ENCODE assay signal across 9 mouse cellular contexts in genomic region chr6:128753610-128754224, GRCm38 (mm10). TPM values are rescaled to one million over a fixed set of nuclear protein-coding genes. Genes with fewer than 3 reads are reported as not detected.
A peak's percentile ranks its signal among the peaks of the same experiment; 100 is the strongest.
DNase-seq lines count a peak whose midpoint lies in the region; ATAC-seq and TF ChIP-seq lines count a peak whose summit lies in the region.
"Not testable (repeated sequence)": the region's sequence is repeated elsewhere in the genome, so short reads cannot be mapped to it uniquely, and the experiment has no call there.
"Had no signal": no experiment of that assay in that cellular context is flagged by ENCODE, and none has a peak within 500 bp of the region (broad histone marks: within the 10 kb centered on the region; RNA-seq: fewer than 3 reads in every experiment).

No protein-coding gene starts in this region.

- H3K9me3 ChIP-seq in MEL (replicated peaks; ENCODE audit: insufficient read depth, low read length); forebrain, postnatal 0 days (ENCODE audit: low read length); liver, embryonic 16.5 days (replicated peaks; ENCODE audit: control insufficient read depth, low read length); neural tube, embryonic 14.5 days (ENCODE audit: control insufficient read depth, low read length): not testable (repeated sequence)

- WGBS in forebrain, postnatal 0 days: 37% methylated on average over 8 of the region's 8 CpGs
- 29% methylated on average over 8 of the region's 8 CpGs for WGBS in liver, embryonic 16.5 days (ENCODE audit: insufficient replicate concordance)
- 32% methylated on average over 8 of the region's 8 CpGs for WGBS in neural tube, embryonic 14.5 days

- TF ChIP-seq RAD21 in MEL (IDR thresholded peaks at IDR 0.05; ENCODE audit: low read depth, low read length): peak; percentile 20

- DNase-seq in MEL (ENCODE audit: low read depth, low spot score): peak; percentile 45
- peak; percentile 82 for DNase-seq in cerebellum, adult 8-10 months
- DNase-seq in forebrain, postnatal 0 days: peak; percentile 87
- DNase-seq in heart, postnatal 25 days (ENCODE audit: low spot score): peak; percentile 38
- peak; percentile 93 for DNase-seq in layer of hippocampus, adult 11-12 months (ENCODE audit: low spot score)

- intact Hi-C loops in heart, postnatal 25 days (cut with DNase I): loop anchor here (2.0 to 5.0 kb wide), 2 partner anchors 121 to 151 kb away; no protein-coding TSS in a partner anchor

- not testable (repeated sequence) for TF ChIP-seq POLR2A in MEL (IDR thresholded peaks at IDR 0.05; ENCODE audit: control insufficient read depth in 1 of 2, insufficient read depth in 1 of 2, low read depth in 1 of 2, low read length in 2 of 2, poor library complexity in 1 of 2); testis, adult 2 months (IDR thresholded peaks at IDR 0.05; ENCODE audit: control insufficient read depth, low read depth, low read length)

- not testable (repeated sequence) for H3K4me3 ChIP-seq in MEL (ENCODE audit: control insufficient read depth in 1 of 2, insufficient read depth in 1 of 2, low read depth in 2 of 2, low read length in 2 of 2); forebrain, postnatal 0 days (ENCODE audit: low read depth, low read length); liver, embryonic 16.5 days (ENCODE audit: low read depth, low read length); neural tube, embryonic 14.5 days (ENCODE audit: low read depth, low read length); testis, adult 2 months (ENCODE audit: control insufficient read depth, low read depth, low read length)

- peak overlapping the region; percentile 24; the same call in 1 of the 2 replicates for H3K4me2 ChIP-seq in forebrain, postnatal 0 days (ENCODE audit: low read depth)
- peak overlapping the region; percentile 32; the same call in 1 of the 2 replicates for H3K4me2 ChIP-seq in liver, embryonic 16.5 days (ENCODE audit: low read depth, low read length)
- H3K4me2 ChIP-seq in neural tube, embryonic 14.5 days (ENCODE audit: low read depth, low read length): not testable (repeated sequence)

- peak in 2 of 3 experiments; percentile 9 to 36; a peak in 4 of 6 replicates for TF ChIP-seq CTCF in MEL (IDR thresholded peaks at IDR 0.05 in 2 of 3, conservative IDR thresholded peaks at IDR 0.05 in 1 of 3; ENCODE audit: control insufficient read depth in 1 of 3, insufficient read depth in 1 of 3, low read depth in 2 of 3, low read length in 3 of 3, poor library complexity in 1 of 3, severe bottlenecking in 1 of 3)
- peak; percentile 83 for TF ChIP-seq CTCF in forebrain, postnatal 0 days (IDR thresholded peaks at IDR 0.05; ENCODE audit: low read depth)
- TF ChIP-seq CTCF in testis, adult 2 months (IDR thresholded peaks at IDR 0.05; ENCODE audit: control insufficient read depth, insufficient read depth, insufficient replicate concordance, low read depth, low read length): peak; percentile 49; the same call in 1 of the 2 replicates

- not testable (repeated sequence) for H3K4me1 ChIP-seq in MEL (ENCODE audit: control insufficient read depth in 1 of 2, insufficient read depth in 2 of 2, low read length in 2 of 2); forebrain, postnatal 0 days (ENCODE audit: insufficient read depth); liver, embryonic 16.5 days (ENCODE audit: control insufficient read depth, low read depth, low read length); neural tube, embryonic 14.5 days (ENCODE audit: control insufficient read depth, insufficient read depth, low read length); testis, adult 2 months (ENCODE audit: control insufficient read depth, insufficient read depth, low read length)

- H3K36me3 ChIP-seq in MEL (ENCODE audit: control insufficient read depth in 1 of 2, insufficient read depth in 2 of 2, low read length in 2 of 2); forebrain, postnatal 0 days (ENCODE audit: insufficient read depth); liver, embryonic 16.5 days (ENCODE audit: control insufficient read depth, insufficient read depth); neural tube, embryonic 14.5 days (ENCODE audit: control insufficient read depth, insufficient read depth, low read length); testis, adult 2 months (ENCODE audit: control insufficient read depth, insufficient read depth, low read length): not testable (repeated sequence)

- not testable (repeated sequence) for H3K79me2 ChIP-seq in MEL (ENCODE audit: control insufficient read depth, insufficient read depth, low read length, poor library complexity)

- not testable (repeated sequence) for TF ChIP-seq EP300 in MEL (IDR thresholded peaks at IDR 0.05; ENCODE audit: low read depth in 1 of 2, low read length in 2 of 2)

- H3K9ac ChIP-seq in MEL (ENCODE audit: control insufficient read depth, low read depth, low read length, poor library complexity, severe bottlenecking); forebrain, postnatal 0 days; liver, embryonic 16.5 days (ENCODE audit: low read depth, low read length); neural tube, embryonic 14.5 days (replicated peaks; ENCODE audit: low read depth, low read length): not testable (repeated sequence)

- not testable (repeated sequence) for H3K27ac ChIP-seq in MEL (ENCODE audit: control insufficient read depth, low read depth, low read length); liver, embryonic 16.5 days (ENCODE audit: low read length); neural tube, embryonic 14.5 days (ENCODE audit: low read depth, low read length); testis, adult 2 months (ENCODE audit: control insufficient read depth, insufficient read depth, low read depth, low read length)
- 0 out of 2 replicates have a peak overlapping the region, but pooled peaks have one; percentile 57 for H3K27ac ChIP-seq in forebrain, postnatal 0 days (ENCODE audit: low read depth, low read length)

- not testable (repeated sequence) for H3K27me3 ChIP-seq in MEL (ENCODE audit: control insufficient read depth in 1 of 2, insufficient read depth in 2 of 2, low read length in 2 of 2); forebrain, postnatal 0 days (ENCODE audit: insufficient read depth, low read length); liver, embryonic 16.5 days (ENCODE audit: control insufficient read depth, insufficient read depth, low read depth, low read length); neural tube, embryonic 14.5 days (ENCODE audit: control insufficient read depth, insufficient read depth, low read length); testis, adult 2 months (ENCODE audit: control insufficient read depth, insufficient read depth, low read length)

- ATAC-seq in forebrain, postnatal 0 days: peak; percentile 98
- ATAC-seq in liver, embryonic 16.5 days (ENCODE audit: low read depth): peak; percentile 68
- ATAC-seq in neural tube, embryonic 14.5 days (ENCODE audit: low read depth): peak; percentile 98

TF ChIP-seq in MEL, 35 proteins besides CTCF, POLR2A, EP300 and RAD21:
- TF ChIP-seq SMC3 (IDR thresholded peaks at IDR 0.05; ENCODE audit: low read depth, low read length): peak; percentile 17; the same call in 1 of the 2 replicates

RNA-seq across cellular contexts. Expression of gene Klrb1, which starts 30.9 kb away (rescaled TPM):
- total RNA-seq in MEL (2012; rRNA removed): not detected in 2 replicates
- polyA plus RNA-seq in MEL (2012; ENCODE audit: insufficient read depth in 1 of 2, insufficient read length in 2 of 2, low read depth in 1 of 2, low replicate concordance in 2 of 2, missing spikeins in 1 of 2): not detected
- total RNA-seq in forebrain, postnatal 0 days (2014; rRNA removed): not detected in 2 replicates
- polyA plus RNA-seq in forebrain, postnatal 0 days (2015; fragmentation: Nextera tagmentation; extraction: Ambion mirVana): 0.42 and 0.62 TPM in 2 replicates
- not detected for total RNA-seq in heart, postnatal 25 days (2021)
- not detected in 2 replicates for polyA plus RNA-seq in liver, embryonic 16.5 days (2015; fragmentation: Nextera tagmentation; extraction: Ambion mirVana)
- polyA plus RNA-seq in neural tube, embryonic 14.5 days (2014; fragmentation: Nextera tagmentation; extraction: Ambion mirVana): 0.35 and 0.48 TPM in 2 replicates
- 19.1 and 37.2 TPM in 2 replicates for polyA plus RNA-seq in testis, adult 2 months (2012; rRNA removed)
- polyA plus RNA-seq: erythroblast, embryonic 14.5 days had no signal

RNA-seq across cellular contexts. Expression of gene Klrb1c, which starts 35.3 kb away (rescaled TPM):
- not detected in 2 replicates for total RNA-seq in MEL (2012; rRNA removed)
- polyA plus RNA-seq in MEL (2012; ENCODE audit: insufficient read depth in 1 of 2, insufficient read length in 2 of 2, low read depth in 1 of 2, low replicate concordance in 2 of 2, missing spikeins in 1 of 2): not detected
- 0.08 and 0.24 TPM in 2 replicates for total RNA-seq in forebrain, postnatal 0 days (2014; rRNA removed)
- polyA plus RNA-seq in forebrain, postnatal 0 days (2015; fragmentation: Nextera tagmentation; extraction: Ambion mirVana): 0.24 TPM in 1 of 2 replicates, not detected in the other
- under 1 TPM in 1 of 2 experiments, not detected in 1; 0.28 TPM for total RNA-seq in heart, postnatal 25 days (2021)
- polyA plus RNA-seq in liver, embryonic 16.5 days (2015; fragmentation: Nextera tagmentation; extraction: Ambion mirVana): 0.61 and 0.78 TPM in 2 replicates
- not detected in 2 replicates for polyA plus RNA-seq in neural tube, embryonic 14.5 days (2014; fragmentation: Nextera tagmentation; extraction: Ambion mirVana)
- polyA plus RNA-seq in testis, adult 2 months (2012; rRNA removed): 0.25 TPM in 1 of 2 replicates, not detected in the other
- polyA plus RNA-seq: erythroblast, embryonic 14.5 days had no signal

Comparison
In these comparisons a context has a peak if more than half of its experiments do, and no peak if none do; other contexts are left out.
1. DNase-seq: peak in every context shown above with its lines; median percentile 93 in layer of hippocampus, adult 11-12 months; 87 in forebrain, postnatal 0 days; 82 in cerebellum, adult 8-10 months; 45 in MEL; 38 in heart, postnatal 25 days.
2. CTCF ChIP-seq: peak in every context shown above with its lines; median percentile 83 in forebrain, postnatal 0 days; 49 in testis, adult 2 months; 22 in MEL.
3. RNA of gene Klrb1, which starts 30.9 kb away (polyA plus RNA-seq): 19.1 to 37.2 TPM in testis, adult 2 months; 0.42 to 0.62 TPM in forebrain, postnatal 0 days, 0.35 to 0.48 TPM in neural tube, embryonic 14.5 days, not detected in MEL and not detected in liver, embryonic 16.5 days; every median in the first group is over 10 times any median in the second.
4. Peak in every context shown above with its lines, with median percentiles within 50 percentile points of each other: ATAC-seq.